9 mouse cellular contexts compared by ENCODE assay signal in genomic region chr19:46502471-46503166, GRCm38 (mm10). TPM values are rescaled to one million over a fixed set of nuclear protein-coding genes. Genes with fewer than 3 reads are reported as not detected.
DNase-seq lines count a peak whose midpoint lies in the region; ATAC-seq and TF ChIP-seq lines count a peak whose summit lies in the region.
"Had no signal": no experiment of that assay in that cellular context is flagged by ENCODE, and none has a peak within 500 bp of the region (broad histone marks: within the 10 kb centered on the region; RNA-seq: fewer than 3 reads in every experiment).

No protein-coding gene starts in this region.

- TF ChIP-seq CTCF in kidney, adult 2 months (conservative IDR thresholded peaks at IDR 0.05; ENCODE audit: insufficient read depth, insufficient read length, low read depth, low read length), result peak; percentile 62

- peak overlapping the region; percentile 95 for H3K27ac ChIP-seq in kidney, adult 2 months (ENCODE audit: insufficient read depth, low read depth, low read length)
- peak overlapping the region; percentile 98 for H3K27ac ChIP-seq in limb, embryonic 13.5 days
- H3K27ac ChIP-seq in midbrain, embryonic 14.5 days (replicated peaks; ENCODE audit: low read depth, low read length), result peak overlapping the region; percentile 98

- no peaks in the 10 kb centered on the region for H3K27me3 ChIP-seq in kidney, adult 2 months (replicated peaks; ENCODE audit: control insufficient read depth, insufficient read depth, low read length)
- no peaks in the 10 kb centered on the region for H3K27me3 ChIP-seq in limb, embryonic 13.5 days
- no peaks in the 10 kb centered on the region for H3K27me3 ChIP-seq in midbrain, embryonic 14.5 days (ENCODE audit: control insufficient read depth, insufficient read depth, low read length)
- H3K27me3 ChIP-seq: Patski had no signal

- H3K9me3 ChIP-seq in limb, embryonic 13.5 days, result no peaks in the 10 kb centered on the region
- no peaks in the 10 kb centered on the region for H3K9me3 ChIP-seq in midbrain, embryonic 14.5 days (ENCODE audit: control insufficient read depth, low read length)

- peak overlapping the region; percentile 79 for H3K4me3 ChIP-seq in kidney, adult 2 months (ENCODE audit: insufficient read depth, low read depth, low read length)
- H3K4me3 ChIP-seq in limb, embryonic 13.5 days, result peak overlapping the region; percentile 92
- peak overlapping the region; percentile 98 for H3K4me3 ChIP-seq in midbrain, embryonic 14.5 days (replicated peaks; ENCODE audit: low read depth, low read length)

- peaks cover 32% of the 10 kb centered on the region for H3K4me1 ChIP-seq in kidney, adult 2 months (ENCODE audit: control insufficient read depth, insufficient read depth, low read length)
- H3K4me1 ChIP-seq in limb, embryonic 13.5 days, result peaks cover 50% of the 10 kb centered on the region
- H3K4me1 ChIP-seq in midbrain, embryonic 14.5 days (ENCODE audit: control insufficient read depth, insufficient read depth, low read length), result peaks cover 34% of the 10 kb centered on the region

- peak overlapping the region; percentile 99 for H3K4me2 ChIP-seq in limb, embryonic 13.5 days (replicated peaks)
- peak overlapping the region; percentile 99 for H3K4me2 ChIP-seq in midbrain, embryonic 14.5 days (ENCODE audit: low read length)

- H3K36me3 ChIP-seq in kidney, adult 2 months (ENCODE audit: control insufficient read depth, insufficient read depth, low read length), result peaks cover 1% of the 10 kb centered on the region; the same call in 1 of the 2 replicates
- peaks cover 24% of the 10 kb centered on the region for H3K36me3 ChIP-seq in limb, embryonic 13.5 days
- peaks cover 22% of the 10 kb centered on the region for H3K36me3 ChIP-seq in midbrain, embryonic 14.5 days (ENCODE audit: control insufficient read depth, insufficient read depth, low read length)

- WGBS in kidney, adult 2 months, result under 1% methylated on average over 53 of the region's 53 CpGs
- under 1% methylated on average over 53 of the region's 53 CpGs for WGBS in limb, embryonic 13.5 days
- WGBS in midbrain, embryonic 14.5 days, result under 1% methylated on average over 53 of the region's 53 CpGs

- H3K9ac ChIP-seq in limb, embryonic 13.5 days, result peak overlapping the region; percentile 96
- H3K9ac ChIP-seq in midbrain, embryonic 14.5 days (replicated peaks; ENCODE audit: low read length), result peak overlapping the region; percentile 98

- ATAC-seq in limb, embryonic 13.5 days (ENCODE audit: low FRiP score, low read depth), result no peak
- 0 out of 2 replicates have a peak, but pooled peaks have one; percentile 1 for ATAC-seq in midbrain, embryonic 14.5 days (ENCODE audit: low FRiP score, low TSS enrichment)

- TF ChIP-seq POLR2A in kidney, adult 2 months (IDR thresholded peaks at IDR 0.05; ENCODE audit: low read depth, low read length), result peak; percentile 29

- peak; percentile 98 for DNase-seq in heart, adult 11 months
- DNase-seq in heart, adult 8-10 months (ENCODE audit: low spot score), result no peak
- DNase-seq in embryo, embryonic 10.5 days (ENCODE audit: low spot score), result peak; percentile 68
- DNase-seq in gastrocnemius, postnatal 4 days (ENCODE audit: low spot score in 2 of 2), result peak; percentile 70 to 83
- DNase-seq in kidney, adult 2 months, result peak; percentile 90
- peak; percentile 85 for DNase-seq in midbrain, embryonic 14.5 days
- peak; percentile 83 to 91 for DNase-seq in spleen, postnatal 10 days (ENCODE audit: low spot score in 2 of 2)

RNA-seq across cellular contexts. Expression of gene Trim8, which starts 1.1 kb away (rescaled TPM):
- 10 to 100 TPM; 31.5 to 38.8 (median 37.6) TPM for total RNA-seq in heart, adult 8-10 months (2022)
- total RNA-seq in gastrocnemius, postnatal 4 days (2021), result 10 to 100 TPM; 40.4 to 41.4 TPM
- 41.3 and 43.6 TPM in 2 replicates for polyA plus RNA-seq in kidney, adult 2 months (2012; rRNA removed)
- polyA plus RNA-seq in limb, embryonic 13.5 days (2015; fragmentation: Nextera tagmentation; extraction: Ambion mirVana), result 13.6 and 14.2 TPM in 2 replicates
- polyA plus RNA-seq in midbrain, embryonic 14.5 days (2014; fragmentation: Nextera tagmentation; extraction: Ambion mirVana), result 36.5 and 38.5 TPM in 2 replicates
